Mouse (Mus musculus) embryonic fibroblast, embryonic 13.5 days (primary cell): ENCODE measurements around the gene Poc1b.
"Not testable (repeated sequence)": the region's sequence is repeated elsewhere in the genome, so short reads cannot be mapped to it uniquely, and the experiment has no call there.

ENCODE experiments used
- CTCF ChIP-seq: IDR thresholded peaks from 2 replicates; pipeline ENCODE4 v1.5.1; 2011; ENCODE audit warnings: mild to moderate bottlenecking, control low read depth, low read length, moderate library complexity, borderline replicate concordance; ENCODE audit not compliant: insufficient read depth
- POLR2A ChIP-seq: IDR thresholded peaks from 2 replicates; pipeline ENCODE4 v1.6.1; 2011; ENCODE audit warnings: low read depth, mild to moderate bottlenecking, control low read depth, low read length, moderate library complexity

DNA sequence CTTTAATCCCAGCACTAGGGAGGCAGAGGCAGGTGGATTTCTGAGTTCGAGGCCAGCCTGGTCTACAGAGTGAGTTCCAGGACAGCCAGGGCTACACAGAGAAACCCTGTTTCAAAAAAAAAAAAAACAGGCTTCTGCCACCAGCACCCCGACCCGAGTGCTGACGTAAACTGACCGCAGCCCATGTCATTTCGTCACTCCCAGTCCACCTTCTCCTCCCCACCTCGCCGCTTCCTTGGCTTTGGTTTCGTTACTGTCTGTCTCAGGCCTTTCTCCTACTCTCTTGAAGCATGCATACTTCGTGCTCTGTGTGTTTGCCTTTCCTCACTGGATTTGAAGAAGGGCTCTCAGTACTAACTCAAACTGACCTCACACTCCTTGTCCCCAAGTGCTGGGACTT lies 50.9 kb downstream of the Poc1b start:
- TF ChIP-seq CTCF, POLR2A: not testable (repeated sequence)
